Mouse (Mus musculus) T-cell, adult 2 months (primary cell): ENCODE measurements around the gene Mgat5.
A peak's percentile ranks its signal among the peaks of the same experiment; 100 is the strongest.

Source experiments
- DNase-seq: peaks from one replicate; pipeline ENCODE4 v3.0.0; 2022; ENCODE audit warnings: low spot score

Gene Mgat5

DNA sequence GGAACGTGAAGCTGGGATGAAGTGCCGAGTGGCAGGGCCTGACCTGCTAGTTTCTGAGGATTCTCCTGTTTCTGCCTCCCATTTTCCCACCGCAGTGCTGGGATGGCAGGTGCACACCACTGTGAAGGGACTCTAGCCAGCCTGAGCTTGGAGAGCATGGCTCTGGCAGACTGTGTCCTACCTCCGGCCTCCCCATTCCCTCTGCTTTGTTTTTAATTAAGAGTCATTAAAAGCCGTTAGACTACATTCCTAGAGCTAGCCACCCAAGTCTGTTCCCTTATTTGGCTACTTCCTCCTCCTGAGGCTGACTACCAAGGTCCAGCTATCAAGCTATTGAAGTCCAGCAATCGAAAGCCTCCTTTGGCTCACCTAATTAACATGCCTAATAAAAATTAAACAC lies 56.2 kb downstream of the Mgat5 start:
- no peak for DNase-seq

DNA sequence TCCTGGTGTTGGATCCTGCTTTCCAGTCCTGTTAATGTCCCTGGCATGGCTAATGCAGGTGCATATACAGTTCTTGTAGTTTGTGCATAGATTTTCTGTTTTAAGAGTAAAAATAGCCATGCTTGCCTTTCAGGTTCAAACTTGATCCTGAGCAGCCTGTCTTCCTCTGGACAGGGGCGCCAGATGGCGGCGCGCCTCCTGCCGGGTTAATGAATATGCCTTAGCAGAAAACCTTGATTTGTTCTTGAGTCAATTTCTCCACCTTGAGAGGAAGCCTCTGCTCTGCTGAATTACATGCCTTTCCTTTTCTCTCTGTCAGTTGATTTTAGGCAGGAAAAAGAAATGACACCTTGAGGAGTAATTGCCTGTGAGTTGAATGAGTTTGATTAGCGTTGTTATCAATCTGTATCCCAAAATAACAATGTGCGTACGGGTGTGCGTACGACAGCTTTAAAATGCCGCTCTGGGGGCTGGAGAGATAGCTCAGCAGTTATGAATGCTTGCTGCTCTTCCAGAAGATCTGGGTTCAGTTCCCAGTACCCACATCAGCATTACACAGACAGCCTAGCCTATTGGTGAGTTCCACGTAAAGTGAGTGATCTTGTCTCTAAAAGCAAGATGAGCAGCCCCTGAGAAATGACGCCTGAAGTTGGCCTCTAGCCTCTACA lies 57.5 kb downstream of the Mgat5 start:
- DNase-seq = no peak

DNA sequence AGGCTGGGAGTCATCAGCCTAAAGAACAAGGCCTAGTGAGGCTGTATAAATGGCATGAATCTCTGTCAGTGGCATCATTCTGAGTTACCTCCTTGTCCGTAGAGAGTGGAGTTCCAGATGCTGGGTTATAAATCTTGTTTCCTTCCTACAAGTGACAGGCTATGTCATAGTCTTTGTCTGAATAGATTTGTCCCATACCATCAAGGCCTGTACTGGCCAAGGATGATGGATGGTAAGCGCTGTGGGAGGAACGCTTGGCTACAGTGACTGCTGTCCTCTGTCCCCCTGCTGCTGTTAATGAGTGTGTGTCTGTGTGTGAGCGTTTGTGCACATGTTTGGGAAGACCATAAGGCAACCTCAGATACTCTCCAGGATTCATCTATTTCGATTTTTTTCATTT lies 63.2 kb downstream of the Mgat5 start:
- no peak for DNase-seq

DNA sequence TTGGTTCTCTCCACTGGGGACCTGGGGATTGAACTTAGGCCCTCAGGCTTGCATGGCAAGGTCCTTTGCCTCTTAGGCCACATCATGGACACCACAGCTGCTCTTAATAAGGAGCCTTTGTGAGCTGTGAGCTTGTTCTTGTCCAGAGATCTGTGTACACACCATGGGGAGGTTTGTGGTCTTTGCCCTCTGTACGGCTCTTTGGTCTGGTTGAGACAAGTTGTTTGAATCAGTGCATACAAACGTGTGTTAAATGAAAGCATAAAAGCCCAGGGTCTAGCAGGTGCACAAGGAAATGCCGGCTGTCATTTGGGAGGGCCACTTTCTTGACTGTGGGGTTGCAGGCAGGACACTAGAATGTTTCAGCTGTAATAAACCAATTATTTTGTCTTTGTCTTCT lies 64.5 kb downstream of the Mgat5 start:
- no peak for DNase-seq

DNA sequence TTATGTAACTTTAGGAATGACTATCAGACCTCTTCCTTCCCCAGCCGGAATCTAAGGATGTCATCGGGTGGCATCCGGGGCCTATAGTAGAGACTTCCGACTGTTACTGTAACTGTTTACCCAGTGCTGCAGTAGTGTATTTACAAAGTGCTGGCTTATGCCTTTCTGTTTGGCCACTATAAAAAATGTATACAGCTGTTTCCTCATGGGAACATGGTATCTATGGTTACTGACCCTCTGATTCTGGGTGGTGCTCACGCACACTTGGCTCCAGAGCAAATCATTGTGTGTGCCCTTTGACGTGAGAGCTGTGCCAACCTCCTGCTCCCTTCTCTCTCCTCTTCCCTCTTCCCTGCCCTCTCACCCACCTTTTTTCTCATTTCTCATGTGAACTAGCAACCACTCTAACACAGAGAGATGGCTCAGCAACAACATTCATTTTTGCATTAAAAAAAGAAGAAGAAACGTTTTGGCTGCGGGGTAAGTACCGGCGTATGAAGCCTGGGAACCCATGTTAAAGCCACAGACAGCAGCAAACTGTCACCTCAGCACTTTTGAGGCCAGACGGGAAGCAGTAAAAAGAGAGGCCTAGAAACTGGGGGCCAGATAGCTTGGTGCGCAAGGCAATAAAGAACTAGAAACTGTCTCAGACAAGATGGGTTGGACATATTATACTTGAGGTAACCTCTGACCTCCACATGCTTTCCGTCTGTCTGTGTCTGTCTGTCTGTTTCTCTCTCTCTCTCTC lies 65.6 kb downstream of the Mgat5 start:
- DNase-seq = no peak

DNA sequence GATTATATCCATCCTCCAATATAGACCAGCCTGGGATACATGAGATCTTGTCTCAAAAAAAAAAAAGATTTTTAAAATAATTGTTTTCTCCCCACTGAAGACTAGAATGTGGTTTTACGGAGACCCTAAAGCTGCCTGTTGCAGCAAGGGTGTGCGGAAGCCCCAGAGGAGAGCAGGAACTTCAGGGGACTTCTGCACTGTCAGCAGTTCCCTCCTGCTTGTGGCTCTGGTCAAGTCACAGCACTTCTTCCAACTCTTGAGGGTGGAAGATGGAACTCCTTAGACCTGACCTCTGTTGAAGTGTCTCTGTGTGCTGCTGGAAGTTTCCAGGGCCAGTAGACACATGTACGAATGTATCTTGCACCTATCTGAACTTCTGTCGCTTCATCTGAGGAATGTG lies 66.3 kb downstream of the Mgat5 start:
- no peak for DNase-seq

DNA sequence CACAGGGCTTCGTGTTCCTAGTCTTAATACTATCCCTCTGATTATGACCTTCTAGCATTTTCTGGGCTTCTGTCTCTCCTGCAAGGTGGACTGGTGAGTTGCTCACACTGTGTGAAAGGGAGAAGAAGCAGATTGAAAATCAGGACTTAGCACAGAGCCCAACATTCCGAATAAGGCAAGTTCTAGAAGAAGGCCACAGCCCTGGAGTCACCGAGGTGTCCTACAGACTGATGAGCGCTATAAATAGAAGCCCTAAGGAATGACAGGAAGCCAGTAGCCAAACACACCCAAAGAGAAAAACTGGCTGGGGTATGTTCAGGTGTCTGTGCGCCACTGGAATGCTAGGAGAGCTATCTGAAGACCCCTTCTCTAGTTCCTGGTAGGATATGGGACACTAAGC lies 68.5 kb downstream of the Mgat5 start:
- DNase-seq = no peak

DNA sequence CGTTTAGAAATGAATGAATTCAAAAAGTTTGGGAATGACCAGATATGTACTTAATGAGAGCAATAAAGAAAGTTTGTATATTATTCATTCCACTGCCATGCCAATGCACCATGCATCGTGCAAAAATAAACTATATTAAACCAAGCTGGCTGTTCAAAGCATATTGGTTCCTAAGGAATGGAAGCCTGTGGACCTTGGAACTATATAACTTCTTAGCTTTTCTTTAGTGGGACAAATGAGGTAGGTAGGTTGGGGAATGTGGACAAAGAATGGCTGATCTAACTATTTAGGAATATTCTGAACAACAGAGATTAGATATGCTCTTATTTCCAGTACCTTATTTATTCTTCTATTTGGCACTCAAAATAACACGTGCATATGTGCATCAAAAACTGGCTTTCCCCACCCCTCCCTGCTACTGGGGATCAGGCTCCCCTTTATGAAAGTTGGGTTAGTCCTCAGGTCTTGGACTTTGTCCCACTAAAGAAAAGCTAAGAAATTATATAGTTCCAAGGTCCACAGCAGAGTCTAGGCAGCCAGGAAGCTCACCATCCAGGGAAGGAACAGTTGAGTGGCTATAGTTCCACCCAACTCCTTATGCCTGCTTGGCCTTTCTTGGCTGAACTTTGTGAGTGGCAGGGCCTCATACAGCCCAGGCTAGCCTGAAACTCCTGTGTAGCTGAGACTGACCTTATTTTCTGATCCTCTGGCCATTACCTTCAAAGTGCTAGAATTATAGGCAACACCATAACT lies 70.9 kb downstream of the Mgat5 start:
- DNase-seq = no peak

DNA sequence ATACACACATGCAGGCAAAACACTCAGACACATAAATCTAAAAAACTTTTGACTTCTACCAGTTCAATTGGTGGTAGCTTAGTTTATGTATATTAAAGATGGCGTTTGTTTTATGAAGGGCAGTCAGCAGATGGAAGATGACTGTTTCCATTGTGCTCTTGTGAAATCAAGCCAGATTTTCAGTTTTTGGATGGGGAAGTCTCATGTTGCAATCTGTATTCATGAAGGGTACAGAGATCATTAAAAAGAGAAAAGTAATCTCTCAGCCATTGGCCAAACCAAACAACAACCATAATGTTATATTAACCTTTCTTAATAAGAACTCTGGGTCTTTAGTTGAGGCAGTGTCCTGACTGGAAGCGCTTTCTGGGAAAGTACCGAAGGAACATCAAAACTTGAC lies 73.3 kb downstream of the Mgat5 start:
- DNase-seq = no peak

DNA sequence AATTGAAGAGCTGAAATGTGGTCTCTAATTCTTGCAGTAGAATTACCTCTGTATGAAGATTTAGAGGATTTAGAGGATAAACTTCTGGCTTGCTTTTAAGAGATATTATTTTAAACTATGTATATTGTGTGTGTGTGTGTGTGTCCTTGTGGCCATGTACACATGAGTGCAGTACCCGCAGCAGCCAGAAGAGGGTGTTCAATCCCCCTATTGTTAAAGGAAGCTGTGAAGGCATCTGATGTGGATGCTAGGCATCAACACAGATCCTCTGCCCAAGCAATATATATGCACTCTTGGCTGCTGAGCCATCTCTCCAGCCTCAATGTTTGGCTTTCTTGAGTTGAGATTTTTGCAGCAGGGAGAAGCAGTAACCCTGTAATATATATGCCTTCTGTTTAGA lies 75.4 kb downstream of the Mgat5 start:
- DNase-seq = peak; percentile 14

DNA sequence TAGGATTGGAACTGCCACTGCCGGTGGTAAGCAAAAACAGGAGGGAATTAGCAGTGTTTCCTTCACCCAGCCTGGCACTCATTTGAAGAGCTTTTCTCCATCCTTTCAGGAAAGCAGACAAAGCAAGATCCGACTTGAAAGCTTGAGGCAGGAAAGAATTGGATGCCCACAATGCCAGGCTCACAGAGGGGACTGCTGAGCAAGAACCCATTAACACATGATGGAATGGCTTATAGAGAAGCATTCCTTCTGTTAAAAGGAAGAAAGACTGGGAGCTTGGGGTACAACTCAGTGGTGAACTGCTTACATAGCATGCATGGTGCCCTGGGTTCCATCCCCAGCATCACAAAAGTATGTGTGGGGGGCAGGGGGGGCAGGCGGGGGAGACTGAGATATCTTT lies 80.2 kb downstream of the Mgat5 start:
- DNase-seq = no peak

DNA sequence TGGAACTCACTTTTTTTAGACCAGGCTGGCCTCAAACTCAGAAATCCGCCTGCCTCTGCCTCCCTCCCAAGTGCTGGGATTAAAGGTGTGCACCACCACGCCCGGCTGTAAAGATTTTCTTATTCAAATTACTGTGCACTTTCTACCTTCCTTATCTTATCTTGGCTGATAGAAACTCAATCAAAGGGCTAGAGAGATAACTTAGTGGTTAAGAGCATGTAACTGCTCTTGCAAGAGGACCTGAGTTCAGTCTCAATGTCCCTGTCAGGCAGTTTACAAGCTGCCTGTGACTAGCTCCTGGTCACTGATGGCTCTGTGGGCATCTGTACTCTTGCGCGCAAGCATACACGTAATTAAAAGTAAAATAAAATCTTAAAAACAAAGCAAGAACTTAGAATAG lies 82.7 kb downstream of the Mgat5 start:
- no peak for DNase-seq

DNA sequence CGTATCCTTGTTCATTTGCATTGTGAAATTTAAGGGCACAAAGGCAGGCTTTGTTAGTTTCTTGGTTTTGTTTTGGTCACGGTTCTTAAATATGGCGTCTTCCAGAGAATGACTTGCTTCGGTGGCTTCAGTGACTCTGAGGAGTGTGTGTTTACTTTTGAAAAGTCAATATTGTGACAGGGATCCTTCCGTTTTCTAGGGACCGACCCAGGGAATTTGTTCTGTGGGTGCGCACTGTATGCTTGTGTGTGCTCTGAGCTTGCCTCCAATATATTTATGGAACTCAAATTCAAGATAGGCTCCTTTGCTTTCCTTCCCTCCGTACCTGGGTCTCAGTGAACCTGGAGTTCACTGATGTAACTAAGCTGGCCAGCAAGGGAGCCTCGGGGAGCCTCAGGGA lies 86.1 kb downstream of the Mgat5 start:
- DNase-seq = no peak

DNA sequence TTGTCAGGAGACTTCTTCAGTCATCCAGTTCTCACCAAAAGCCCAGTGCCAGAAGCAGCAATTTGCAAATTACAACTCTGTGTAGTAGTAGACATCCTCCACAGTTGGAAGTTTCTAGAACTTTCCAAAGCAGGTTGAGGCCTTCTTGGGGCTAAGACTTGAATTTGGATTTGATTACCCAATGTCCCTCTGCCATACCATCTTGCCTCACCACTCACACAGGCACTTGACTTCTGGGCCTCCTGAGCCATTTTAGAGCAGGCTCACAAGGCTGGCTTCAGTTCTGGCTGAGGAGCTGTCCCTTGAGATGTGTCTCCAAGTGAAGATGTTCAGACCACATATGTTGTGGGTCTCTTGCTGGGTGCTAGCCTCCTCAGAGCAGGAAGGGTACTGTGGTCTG lies 86.9 kb downstream of the Mgat5 start:
- no peak for DNase-seq

DNA sequence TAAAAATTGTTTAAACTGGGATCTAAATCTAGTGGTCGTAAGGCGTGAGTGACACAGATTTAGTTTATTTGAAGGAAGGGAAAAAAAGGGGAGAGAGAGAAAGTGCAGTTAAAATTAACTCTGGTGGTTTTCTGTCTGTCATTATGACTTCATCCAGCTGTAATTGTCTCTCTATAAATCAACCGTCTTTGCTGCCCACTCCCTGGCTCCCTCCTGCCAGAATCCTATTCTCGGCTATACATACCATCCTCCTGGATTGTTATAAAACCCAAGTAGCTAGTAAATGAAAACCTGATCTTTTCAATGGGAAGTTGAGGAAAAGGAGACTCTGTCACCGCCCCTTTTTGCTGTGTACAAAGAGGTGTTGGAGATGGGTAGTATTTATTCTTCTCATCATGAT lies 88.5 kb downstream of the Mgat5 start:
- no peak for DNase-seq

DNA sequence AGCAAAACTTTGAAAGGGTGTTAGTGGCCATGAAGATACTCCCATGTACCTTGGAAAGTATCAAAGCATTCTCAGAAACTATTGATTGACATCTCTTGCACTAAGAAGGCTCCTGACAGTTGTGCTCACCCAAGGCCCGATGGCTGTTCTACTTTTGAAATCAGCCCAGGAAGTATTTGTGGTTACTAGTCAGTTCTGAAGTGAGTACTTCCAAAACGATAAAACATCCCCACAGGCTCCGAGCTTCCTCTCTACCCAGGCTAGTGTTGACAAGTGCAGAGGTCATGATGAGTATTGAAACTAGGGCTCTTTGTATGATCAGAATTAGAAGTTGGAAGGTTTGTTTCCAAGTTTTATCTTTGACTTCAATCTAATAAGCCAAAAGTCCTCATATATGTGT lies 92.0 kb downstream of the Mgat5 start:
- DNase-seq = peak; percentile 39

DNA sequence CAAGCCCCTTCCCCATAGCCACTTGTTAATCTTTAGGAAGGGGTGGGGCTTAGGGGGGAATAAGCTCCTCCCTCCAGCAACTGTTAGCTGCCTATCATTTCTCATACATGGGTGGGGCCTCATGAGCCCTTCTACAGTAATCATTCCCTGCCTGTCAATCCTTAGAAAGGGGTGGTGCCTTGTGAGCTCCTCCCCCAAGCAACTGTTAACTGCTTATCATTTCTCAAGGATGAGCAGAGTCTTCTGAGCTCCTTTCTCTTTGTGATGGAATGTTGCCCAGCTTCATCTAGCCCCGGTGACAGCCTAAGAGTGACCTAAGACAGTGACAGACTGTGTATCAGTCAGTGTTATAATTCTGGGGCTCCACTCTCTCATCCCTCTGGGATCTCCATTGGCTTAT lies 95.0 kb downstream of the Mgat5 start:
- no peak for DNase-seq

DNA sequence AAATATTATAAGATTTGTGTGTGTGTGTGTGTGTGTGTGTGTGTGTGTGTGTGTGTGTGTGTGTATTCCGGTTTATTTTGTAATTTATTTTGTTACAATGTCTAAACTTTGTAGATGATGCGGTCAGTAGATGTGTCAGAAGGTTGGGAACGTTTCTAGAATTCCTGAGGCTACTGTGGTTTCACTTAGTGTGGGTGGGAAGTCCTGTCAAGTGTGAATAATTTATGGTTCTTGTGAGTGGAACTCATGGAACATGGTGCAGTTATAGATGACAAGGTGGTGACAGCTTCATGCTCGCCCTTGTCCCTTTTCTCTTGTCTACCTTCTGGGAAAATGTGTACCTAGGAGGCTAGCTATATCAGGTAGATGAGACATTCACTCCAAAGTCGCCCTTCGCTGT lies 96.2 kb downstream of the Mgat5 start:
- no peak for DNase-seq

DNA sequence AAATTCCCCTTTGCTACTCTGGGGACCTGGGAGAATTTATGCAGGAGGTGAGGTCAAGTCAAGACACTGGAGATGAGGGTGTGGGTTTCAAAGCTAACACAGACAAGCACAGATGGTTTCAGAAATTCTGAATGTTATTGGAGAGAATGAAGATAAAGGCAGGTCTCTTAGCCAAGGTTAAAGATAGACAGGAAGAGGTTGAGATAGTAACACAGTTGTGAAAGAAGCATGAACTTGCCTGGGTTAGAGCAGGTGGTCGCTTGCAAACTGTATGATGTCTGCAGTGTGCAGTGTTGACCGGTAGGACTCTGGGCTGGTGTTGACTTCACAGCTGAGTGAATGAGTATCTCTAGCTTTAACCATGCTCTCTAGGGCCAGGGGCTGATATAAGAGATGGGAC lies 97.8 kb downstream of the Mgat5 start:
- no peak for DNase-seq

DNA sequence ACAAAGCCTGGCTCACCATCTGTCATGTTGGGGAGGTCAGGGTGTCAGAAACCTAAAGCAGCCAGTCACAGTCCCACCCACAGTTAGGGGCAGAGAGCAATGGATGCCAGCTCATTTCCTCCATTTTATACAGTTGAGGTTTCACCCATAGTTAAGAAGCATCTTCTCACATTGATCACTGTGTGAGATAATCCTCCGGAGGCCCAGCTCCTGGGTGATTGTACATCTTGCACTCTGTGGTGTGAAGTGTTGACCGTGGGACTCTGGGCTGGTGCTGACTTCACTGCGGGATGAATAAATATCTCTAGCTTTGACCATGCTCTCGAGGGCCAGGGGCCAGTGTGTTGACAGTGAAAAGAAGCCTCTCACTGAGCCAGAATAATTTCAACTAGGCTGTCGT lies 99.0 kb downstream of the Mgat5 start:
- no peak for DNase-seq

DNA sequence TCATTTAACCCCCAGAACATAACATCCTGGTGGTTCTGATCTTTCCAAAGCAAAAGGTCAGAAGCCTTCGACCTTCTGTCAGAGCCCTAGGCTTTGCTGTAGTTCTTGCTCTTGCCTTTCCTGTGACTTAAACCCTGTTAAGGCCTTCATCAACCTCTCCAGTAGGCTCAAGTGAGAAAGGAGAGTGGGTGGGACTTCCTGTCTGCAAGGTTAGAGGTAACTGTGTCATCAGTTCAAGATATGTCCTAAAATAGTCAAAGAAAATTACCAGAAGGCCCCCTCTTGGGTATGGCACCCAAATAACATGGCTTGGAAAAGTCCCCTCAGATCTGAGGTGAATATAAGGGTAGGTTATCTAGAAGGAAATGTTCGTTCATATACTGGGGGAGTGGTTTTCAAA lies 99.5 kb downstream of the Mgat5 start:
- no peak for DNase-seq

DNA sequence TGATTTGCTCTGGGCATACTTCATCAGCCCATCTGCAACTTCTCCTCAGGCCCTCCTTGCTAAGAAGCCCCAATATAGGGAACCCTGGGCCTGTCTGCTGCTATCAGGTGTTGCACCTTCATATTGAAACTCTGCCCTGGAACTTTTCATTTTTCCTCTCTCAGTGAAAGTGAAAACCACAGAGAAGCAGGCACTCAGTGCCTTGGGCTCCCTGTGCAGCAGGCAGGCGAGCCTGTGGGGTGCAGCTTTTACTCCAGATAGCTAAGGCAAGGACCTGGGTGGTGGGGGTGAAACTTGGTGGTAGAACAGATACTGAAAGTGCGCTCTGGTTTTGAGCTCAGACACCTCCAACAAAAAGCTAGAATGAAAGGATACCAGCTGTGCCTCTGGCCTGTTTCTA lies 100.8 kb downstream of the Mgat5 start:
- DNase-seq = no peak

DNA sequence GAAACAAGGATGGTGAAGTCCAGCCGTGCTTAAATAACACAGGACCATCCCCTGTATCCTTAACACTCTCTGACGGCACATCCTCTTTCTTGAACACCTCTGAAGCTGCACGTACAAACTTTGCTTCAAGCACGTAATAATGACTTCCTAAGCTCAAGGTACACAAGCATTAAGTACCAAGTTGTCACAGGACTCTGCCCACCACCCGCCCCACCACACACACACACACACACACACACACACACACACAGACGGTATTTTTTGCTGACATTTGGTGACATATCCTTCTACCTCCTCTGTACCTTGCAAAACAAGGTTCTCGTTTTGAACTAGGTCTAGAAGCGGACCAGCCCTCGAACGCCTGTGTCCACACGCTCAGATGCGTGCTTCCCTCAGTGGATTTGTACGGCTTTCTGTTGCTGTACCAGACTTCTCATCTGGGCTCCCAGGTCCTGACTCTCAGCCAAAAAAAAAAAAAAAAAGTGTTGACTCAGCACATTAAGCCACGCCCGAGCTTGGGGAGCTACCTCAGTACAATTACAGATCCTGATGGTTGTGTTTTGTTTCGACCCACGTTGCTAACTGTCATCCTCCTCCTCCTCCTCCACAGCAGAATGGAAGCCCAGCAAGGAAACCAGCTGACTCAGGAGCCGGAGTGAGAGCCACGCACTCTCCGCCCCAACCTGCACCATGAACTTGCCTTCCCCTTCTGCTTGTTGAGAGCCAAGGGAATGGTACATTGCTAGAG lies 101.4 kb downstream of the Mgat5 start:
- peak; percentile 54 for DNase-seq
